Mouse (Mus musculus) G1E (cell line): ENCODE measurements around the gene Map2k5.

Experiments
- CTCF ChIP-seq: IDR thresholded peaks from 2 replicates; pipeline ENCODE4 v1.5.1; 2012; ENCODE audit warnings: low read depth, low read length, inconsistent platforms, mixed read lengths
- GATA1 ChIP-seq: IDR thresholded peaks from 2 replicates; pipeline ENCODE4 v1.6.1; 2012; ENCODE audit warnings: borderline replicate concordance, low read length, inconsistent platforms, mixed read lengths
- TAL1 ChIP-seq: conservative IDR thresholded peaks from 2 replicates; pipeline ENCODE4 v1.6.1; 2012; ENCODE audit warnings: low read depth, low read length, inconsistent platforms, mixed read lengths

DNA sequence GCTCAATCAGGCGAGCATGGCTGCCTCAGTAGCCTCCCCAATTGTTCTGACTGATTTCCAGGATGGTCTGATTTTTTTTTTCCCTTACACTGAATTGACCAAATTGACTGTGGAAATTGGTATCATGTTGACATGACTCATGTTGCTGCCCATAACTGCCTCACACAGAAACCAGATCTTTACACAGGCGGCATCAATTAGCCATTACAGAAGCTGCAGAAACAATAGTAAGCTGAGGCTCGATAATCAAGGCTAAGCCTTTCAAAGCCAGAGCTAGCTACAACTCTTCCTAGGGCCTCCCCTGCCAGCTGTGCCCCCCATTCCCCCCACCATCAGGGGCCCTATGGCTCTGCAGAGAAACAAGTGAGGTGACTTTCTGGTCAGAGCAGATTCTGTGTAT, 107.9 kb downstream of the Map2k5 start:
- TF ChIP-seq CTCF (no peak), GATA1 (no peak), TAL1 (no peak)
